Mouse (Mus musculus) kidney, adult 11 months (tissue): ENCODE results near the gene Trp53rkb.
A peak's percentile ranks its signal among the peaks of the same experiment; 100 is the strongest.

Source experiments
- DNase-seq: peaks from one replicate; pipeline ENCODE4 v3.0.0; 2022

The Trp53rkb gene

DNA sequence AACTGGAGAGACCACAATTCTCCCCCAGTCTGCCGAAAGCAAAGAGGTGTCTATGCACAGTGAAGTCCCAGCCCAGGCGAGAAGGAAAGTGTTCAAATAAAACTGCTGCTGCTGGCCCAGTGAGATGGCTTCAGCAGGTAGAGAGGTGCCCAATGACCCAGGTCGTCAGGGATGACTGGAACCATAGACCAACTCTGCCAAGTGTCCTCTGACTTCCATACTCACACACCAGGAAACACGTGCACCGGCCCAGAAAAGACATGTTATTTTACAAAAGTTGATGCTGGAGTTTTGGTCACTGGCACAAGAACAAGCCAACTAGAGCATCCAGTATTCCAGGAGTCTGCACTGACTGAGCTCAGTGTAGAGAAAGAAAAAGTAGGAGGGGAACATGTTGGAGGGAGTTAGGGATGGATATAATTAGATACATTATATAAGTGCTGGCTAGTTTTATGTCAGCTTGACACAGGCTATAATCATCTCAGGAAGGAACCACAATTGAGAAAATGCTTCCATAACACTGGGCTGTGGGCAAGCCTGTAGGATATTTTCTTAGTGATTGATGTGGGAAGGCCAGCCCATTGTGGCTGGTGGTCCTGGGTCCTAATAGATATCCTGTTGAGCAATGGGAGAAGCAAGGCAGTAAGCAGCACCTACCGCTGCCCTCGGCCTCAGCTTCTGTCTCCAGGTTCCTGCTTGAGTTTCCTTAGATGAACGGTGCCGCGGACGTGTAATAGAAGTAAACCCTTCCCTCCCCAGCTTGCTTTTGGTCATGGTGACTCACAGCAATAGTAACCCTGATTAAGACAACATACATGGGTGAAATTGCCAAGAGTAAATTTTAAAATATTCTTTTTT is 7.5 kb downstream of the Trp53rkb start:
- DNase-seq, result peak; percentile 54

DNA sequence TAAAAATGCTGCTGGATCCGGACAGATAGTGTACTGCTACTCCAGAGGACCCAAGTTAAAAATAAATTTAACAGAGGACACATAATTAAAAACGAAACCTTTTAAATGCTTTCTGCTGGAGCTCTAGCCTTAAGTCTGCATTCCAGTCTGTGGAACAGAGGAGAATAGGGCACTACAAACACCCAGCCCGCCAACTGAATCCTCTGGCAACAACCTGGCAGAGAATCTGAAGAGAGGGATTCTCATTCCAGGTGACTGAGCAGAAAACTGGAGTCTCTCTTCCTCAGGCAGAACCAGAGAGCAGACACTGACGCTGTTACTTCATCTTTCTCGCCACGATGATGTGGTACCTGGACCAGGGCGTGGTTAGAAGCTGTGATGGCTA is 8.1 kb downstream of the Trp53rkb start:
- no peak for DNase-seq

DNA sequence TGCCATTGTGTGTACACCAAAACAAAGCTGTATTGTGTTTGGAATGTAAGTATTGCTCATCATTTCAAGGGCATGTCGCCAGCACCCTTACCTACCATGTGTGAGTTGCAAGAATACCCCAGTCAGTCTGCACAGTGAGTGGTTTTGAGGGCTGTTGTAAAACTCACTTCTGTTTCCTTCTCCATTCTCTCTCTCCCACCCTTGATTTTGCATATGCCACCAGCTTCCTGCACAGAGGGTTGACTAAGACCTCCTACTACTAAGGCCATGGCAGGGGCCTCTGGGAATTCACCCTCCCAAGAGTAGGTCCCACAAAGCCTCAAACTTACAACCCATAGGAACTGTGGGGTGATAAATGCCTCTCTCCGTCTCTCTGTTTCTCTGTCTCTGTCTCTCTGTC is 9.1 kb downstream of the Trp53rkb start:
- DNase-seq, result no peak

DNA sequence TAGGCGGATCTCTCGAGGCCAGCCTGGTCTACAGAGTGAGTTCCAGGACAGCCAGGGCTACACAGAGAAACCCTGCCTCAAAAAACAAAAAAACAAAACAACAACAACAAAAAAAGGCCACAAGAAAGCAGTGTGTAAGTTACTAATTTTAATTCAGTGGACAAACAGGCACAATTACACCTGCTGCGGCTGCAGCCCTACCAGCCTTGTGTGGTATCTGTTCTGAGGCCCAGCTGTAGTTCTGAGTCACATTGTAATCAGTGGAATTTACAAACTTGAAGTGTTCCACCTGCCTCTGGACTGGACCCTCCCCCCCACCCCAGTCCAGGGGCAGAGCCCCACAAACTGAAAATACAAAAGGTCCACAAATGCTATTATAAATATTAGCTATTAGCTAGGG is 11.0 kb downstream of the Trp53rkb start:
- DNase-seq, result no peak

DNA sequence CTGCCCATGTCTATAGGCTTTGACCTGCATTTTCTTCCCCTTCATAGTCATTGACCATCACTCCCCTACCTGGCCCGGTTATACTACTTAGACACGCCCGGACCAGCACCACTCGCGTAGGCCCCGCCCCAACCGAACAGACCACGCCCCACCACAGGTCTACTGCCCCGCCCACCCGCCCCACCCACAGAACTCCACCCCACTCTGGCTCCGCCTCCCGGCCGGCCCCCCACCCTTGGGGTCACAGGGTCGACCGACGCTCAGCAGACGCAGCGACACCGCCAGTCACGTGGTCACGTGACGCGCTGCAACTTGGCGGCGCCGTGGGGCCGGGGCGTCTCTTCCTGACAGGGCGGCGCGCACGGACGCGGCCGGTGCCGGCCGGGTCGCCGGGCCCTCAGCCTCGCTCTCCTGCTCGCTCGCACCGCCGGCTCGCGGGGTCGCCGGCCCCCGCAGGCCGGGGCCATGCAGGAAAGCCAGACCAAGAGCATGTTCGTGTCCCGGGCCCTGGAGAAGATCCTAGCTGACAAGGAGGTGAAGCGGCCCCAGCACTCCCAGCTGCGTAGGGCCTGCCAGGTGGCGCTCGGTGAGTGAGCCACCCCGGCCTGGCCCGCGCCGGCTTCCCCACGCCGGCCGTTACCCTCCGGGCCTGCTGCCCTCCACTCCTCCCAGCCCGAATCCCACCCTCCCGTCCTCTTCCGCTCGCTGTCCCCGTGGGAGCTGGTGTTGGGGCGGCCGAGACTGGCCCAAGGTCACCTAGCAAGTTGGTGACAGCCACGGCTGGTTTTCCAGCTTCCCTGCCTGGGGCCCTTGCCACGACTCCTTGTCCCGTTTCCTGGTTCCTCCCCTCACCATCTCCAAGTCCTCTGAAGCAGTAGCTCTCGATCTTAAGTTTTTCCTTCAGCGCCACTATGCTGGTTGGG is 13.2 kb downstream of the Trp53rkb start, which contains the start of gene Arfgef2:
Gene Arfgef2, plus strand, starts transcription at position 339 of the 923 bp plus-strand sequence.
- peak; percentile 88 for DNase-seq

DNA sequence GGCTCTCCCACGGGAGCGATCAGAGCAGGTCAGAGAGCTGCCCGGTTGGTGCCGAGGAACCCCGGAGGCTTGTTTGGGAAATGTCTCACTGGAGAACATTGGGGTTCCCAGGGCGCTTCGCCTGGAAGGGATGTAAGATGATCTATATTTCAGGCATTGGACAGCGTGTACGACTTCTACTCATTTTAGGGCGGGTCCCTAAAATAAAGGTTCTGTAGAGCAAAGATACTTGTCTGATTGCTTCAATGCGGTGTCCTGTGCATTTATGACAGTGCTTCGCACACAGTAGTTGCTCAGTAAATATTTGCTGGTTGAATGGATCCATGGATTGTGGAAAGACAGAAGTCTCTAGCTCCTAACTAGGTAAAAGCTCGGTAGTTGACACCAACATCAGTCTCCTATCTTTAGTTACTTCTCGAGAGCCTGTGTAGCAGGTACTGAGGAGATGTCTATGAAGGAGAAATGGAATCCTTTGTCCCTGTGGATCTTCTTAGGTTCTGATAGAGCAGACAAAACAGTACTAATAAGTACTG is 13.9 kb downstream of the Trp53rkb start:
- no peak for DNase-seq

DNA sequence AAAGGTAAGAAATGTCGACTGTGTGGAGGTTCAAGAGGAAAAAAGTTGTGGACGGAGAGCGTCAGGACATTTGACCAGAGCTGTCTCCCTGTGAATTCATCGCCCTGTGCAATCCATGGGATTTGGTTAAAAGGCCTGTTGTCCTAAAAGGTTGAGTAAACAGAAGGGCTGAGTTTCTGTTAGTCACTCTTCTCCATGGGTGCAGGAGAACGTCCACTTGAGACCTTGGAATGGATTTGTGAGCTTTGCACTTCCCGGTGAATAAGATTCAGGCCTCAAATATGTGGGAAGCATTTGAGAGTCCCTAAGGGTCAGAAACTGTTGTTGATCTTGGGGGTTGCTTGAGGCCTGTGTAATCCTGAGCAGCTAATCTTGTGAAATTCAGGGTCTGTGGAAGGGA is 14.5 kb downstream of the Trp53rkb start:
- DNase-seq, result no peak

DNA sequence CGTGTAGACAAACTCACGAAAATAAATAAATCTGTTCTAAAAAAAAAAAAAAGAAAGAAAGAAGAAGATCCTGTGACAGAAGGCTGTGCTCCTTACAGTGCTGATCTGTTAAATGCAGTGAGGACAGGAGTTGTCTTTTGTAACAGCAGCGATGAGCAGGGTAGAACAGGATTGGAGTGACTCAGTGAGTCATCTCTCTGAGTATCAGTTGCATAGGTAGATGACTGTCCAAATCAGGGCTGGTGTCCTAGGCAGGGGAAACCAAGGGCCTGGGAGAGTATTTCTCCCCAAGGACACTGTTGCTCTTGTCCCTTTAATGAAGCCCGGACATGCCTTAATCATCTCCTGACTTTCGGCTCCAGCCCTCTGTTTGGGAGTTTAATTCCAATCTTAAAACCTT is 17.2 kb downstream of the Trp53rkb start:
- no peak for DNase-seq

DNA sequence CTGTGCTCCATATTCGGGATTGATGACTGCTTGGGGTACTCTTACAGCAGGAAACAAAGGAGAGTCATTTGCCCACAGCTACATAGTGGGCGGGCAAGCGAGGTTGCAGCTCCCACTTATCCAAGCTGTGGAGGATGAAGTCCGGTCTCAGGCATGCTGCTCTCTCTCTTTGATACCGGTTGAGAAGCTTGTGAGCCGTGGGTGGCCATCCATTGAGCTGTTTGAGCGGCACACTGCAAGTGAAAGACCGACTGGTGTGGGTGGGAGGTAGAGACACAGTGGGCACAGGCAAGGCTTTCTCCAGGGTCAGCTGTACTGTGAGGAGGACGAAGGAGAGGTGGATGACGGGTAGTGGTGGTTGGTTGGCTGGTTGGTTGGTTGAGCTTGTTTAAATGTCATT is 18.5 kb downstream of the Trp53rkb start:
- DNase-seq, result no peak

DNA sequence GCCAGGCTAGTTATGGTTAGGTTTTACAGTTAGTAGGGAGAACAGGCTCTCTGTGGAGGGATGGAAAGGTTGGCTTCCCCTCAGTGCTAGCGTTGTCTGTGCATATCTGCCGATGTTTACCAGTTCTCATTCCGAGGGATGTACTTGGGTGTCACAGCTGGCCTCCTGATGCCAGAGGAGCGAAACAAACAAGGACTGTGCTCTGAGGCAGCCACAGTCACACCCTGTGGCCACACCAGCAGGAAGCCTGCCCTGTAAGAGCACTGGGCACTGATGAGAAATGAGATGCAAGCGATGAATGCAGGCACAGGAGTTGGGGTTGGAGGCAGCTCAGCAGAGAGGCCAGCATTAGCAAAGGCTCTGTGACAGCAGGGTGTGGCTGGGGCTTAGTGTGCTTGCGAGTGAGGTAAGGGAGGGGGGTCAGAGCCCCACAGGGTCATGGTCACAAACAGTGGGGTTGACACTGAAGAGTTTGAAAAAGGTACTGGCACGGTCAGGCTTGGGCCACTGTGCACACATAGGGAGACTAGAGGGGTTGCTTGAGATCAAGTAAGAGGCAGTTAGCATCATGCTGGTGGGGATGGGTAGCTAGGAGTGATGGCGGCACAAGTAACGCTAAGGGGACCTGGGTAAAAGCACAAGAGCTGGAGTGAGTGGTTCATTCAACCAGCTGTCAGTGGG is 26.3 kb downstream of the Trp53rkb start:
- DNase-seq, result no peak

DNA sequence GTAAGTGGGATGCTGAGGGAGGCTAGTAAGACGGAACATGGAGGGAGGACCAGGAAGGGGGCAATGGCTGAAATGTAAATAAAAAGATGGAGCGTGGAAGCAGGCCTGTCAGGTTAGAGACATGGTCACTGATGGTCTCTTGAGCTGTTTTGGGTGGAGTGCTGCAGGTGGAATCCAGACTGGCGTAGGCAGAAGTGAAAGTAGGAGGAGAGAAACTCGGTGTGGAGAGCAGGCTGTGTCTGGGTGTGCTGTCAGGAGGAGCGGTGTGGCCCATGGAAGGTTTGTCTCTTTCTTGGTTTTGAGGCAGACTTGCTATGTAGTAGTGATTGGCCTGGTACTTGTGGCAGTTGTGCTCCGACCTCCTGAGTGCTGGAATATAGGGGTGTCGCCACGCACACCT is 27.5 kb downstream of the Trp53rkb start:
- DNase-seq, result no peak

DNA sequence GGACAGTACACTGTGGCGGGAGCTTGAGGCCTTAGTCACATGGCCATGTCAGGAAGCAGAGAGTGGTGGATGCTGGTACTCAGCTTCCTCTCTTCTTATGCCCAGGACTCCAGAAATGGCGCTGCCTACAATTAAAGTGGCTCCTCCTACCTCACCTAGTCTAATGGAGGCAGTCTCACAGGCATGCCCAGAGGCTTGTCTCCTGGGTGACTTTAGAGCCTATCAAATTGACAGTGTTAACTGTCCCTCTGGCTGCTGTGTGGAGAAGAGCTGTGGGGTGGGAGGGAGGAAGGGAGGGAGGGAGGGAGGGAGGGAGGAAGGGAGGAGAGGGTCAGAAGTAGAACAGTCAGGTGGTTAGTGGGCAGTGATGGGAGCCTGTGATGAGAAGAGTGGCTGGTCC is 28.5 kb downstream of the Trp53rkb start:
- no peak for DNase-seq

DNA sequence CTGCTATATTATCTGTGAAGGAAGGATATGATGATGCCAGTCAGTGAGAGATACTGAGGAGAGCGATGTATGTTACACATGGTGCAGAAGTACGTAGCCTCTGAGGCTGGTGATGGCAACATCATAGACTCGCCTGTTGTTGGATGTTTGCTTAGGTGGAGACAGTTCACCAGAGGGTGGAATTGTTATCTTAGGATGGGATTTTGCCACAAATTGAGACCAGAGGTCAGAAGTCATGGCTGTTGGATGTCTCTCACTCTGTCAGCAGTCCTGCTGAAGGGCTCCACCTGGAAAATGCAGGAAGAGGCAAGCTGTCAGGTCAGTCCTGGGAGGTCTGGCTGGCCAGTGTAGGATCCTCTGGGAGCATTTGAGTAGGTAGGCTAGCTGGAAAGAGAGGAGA is 29.1 kb downstream of the Trp53rkb start:
- DNase-seq, result no peak

DNA sequence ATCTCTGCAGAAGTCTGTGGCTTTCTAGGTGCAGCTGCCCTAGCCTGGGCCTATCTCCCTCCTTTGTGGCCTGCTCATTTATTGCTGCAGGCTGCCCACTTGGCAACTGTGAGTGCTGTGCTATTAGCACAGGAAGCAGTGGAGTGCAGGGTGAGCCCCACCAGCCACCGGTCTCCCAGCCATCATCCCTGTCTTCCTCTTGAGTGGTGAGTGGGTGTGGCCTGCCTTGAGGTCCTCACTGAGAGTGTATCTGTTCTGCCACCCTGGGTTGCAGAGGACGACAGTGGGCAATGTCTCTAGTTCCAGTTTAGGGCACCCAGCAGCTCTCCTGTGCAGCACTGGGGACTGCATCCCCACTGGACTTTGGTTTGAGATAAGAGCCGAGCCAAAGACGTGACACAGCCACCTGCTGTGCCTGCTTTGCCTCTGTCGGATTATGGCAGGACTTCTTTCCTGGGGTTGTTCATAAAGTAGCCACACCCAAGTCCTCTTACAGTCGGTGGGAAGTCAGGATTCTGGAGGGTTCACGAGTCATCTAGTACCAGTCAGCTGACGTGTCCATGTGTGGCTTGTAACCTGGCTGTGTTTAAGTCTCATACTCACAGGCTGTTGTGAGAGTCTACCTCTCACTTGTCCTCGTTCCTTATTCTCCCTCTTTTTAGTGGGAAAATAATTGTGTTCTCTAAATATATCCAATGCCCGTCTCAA is 29.9 kb downstream of the Trp53rkb start:
- no peak for DNase-seq

DNA sequence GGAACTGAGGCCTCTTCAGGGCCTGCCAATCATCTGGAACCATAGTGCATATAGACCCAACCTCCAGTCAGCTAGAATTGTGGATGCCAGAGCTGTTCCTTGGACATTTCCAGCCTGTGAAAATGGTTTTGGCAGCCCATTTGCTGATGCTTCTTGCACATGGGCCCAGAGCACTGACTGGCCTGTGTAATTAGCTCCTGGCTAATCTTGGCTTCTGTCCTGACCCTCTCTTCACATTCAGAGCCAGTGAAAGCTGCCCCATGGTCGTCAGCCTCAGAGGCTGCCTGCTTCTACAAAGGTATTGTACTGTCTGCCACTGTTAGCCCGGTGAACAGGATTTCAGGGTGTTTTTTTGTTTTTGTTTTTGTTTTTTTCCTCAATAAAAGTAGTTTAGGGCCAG is 30.6 kb downstream of the Trp53rkb start:
- DNase-seq, result no peak

DNA sequence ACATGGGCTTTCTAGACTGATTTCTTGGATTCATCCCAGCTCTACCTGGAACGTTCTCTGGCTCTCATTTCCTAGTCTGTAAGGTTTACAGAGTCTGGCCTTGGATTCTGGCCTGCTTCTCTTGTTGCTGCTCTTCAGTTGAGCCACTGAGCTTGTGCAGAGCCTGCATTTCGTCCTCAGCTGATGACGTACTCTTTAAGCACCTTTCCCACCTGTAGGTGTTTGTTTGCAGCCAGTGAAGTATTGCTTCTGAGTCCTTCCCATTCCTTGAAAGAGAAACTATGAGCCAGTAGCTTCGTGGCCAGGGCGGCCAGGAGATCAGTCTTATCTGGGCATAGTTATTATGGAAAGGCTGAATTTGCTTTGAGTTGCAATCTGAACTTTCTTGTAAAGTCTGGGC is 32.1 kb downstream of the Trp53rkb start:
- DNase-seq, result no peak

DNA sequence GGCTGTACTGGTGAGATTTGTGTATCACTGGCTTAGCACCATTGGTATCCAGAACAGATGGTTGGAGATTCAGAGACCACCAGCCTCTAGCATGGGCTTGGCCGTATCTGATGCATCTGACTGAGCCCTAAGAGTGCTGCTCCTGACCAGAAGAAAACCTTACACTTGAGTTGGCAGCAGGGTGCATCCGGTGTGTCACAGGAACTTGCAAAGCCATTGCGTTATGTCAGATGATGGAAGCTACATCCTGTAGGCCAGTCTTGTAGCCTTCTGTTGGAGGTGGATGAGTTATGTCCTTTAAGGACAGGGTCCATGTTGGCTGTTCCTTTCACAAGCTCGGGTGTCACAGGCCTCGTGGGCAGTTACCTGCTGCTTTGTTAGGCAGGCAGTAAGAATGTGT is 32.7 kb downstream of the Trp53rkb start:
- peak; percentile 26 for DNase-seq

DNA sequence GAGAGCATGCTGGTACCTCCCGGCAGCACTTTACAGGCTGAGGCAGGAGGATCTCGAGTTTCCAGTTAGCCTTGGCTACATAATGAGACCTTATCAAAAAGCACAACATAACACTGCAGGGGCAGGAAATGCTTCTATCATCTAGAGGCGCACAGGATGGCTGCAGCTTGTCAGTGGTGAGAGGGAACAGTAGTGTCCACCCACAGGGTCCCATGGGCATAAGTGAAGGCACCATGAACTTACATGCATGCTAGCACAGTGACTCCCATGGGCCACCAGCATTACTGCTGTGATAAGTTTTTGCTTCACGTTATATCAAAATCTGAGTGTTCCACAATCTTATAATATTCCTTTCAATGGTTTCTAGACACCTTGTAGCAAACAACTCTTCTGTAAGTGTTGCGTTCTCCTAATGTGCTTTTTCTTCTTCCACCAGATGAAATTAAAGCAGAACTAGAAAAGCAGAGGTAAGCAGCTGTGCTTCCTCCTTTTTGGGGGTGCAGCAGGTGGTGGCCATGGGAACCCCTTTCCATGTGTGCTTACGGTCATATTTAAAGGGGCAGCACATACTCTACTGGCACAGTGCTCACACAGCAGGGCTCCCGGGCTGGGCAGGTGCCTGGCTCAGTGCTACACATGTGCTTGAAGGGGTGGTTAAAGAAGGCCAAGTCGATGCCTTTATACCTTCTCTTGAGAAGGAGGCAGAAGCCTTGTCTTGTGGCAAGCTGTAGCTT is 34.3 kb downstream of the Trp53rkb start:
- DNase-seq, result no peak

DNA sequence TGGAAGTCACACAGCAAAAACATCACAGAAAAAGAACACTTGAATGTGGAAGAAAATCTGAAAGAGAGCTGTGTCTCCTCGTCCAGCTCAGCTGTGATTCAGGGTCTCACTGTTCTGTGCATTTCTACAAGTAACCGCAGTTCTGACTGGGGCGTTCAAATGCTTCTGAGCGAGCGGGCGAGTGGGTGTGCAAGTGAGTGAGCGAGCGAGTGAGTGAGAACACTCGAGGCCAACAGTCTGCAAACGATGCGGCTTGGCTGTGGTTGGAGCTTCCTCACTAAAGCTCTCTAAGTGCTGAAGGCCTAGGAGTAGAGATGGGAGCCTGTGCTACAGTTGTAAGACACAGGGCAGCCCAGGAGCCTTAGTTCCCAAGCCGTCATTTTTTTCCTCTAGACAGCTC is 36.0 kb downstream of the Trp53rkb start:
- no peak for DNase-seq

DNA sequence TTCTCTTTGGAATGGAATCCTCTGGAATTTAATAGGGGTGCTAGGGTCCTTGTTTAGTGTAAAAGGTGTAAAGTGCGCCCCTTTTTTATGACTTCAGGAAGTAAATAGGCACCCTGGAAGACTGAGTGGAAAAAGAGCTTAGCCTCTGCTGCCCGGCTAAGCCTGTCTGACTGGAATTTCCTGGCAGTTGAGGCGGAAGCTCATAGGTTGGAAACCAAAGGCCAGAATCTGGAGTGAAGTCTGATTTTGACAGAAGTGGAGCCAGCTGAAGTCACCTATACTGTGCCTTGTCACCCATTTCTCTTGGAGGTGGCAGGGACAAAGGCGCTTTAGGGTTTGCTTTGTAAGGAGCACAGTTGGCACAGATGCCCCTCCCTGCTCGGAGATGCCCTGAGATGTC is 38.0 kb downstream of the Trp53rkb start:
- DNase-seq, result no peak

DNA sequence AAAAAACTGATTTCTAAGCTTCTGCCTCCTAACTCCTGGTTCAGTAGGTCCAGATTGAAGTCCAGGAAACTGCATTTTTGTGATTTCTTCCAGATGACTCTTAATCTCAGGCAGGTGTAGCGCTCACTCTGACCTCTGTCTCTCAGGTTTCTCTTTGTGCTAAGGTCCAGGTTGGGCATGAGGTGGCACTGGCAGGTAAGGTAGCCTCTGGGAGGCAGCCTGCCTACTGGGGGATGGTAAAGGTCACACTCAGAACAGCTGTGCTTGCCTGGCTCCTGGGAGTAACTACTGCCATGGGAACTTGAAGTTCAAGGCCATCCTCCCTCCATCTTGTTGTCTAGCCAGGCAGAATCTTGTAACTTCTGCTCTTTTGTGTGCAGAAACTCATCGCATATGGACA is 41.8 kb downstream of the Trp53rkb start:
- peak; percentile 62 for DNase-seq

DNA sequence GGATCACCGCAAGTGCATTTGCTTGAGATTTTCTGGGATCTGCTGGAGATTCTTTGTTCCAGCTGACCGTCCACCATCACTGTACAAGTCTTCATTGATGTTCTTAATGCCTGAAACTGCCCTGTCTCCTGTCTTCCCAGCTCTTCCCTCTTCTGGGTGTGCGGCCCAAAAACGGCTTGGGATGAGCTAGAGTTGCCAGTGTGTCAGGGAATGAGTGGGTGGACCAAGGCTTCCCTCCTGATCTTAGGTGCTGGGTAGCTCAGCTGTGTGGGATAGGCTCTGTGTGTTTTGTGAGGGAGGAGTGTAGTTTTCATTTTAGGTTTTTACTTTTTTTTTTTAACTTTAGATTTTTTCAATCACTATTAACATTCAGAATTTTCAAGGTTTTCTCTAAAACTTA is 42.5 kb downstream of the Trp53rkb start:
- no peak for DNase-seq
